Comparison of ENCODE assay signal across 10 mouse cellular contexts in genomic region chr15:78327753-78328341, GRCm38 (mm10). TPM values are rescaled to one million over a fixed set of nuclear protein-coding genes. Genes with fewer than 3 reads are reported as not detected.
DNase-seq lines count a peak whose midpoint lies in the region; ATAC-seq and TF ChIP-seq lines count a peak whose summit lies in the region.
"Not testable (repeated sequence)": the region's sequence is repeated elsewhere in the genome, so short reads cannot be mapped to it uniquely, and the experiment has no call there.
"Had no signal": no experiment of that assay in that cellular context is flagged by ENCODE, and none has a peak within 500 bp of the region (broad histone marks: within the 10 kb centered on the region; RNA-seq: fewer than 3 reads in every experiment).

No protein-coding gene starts in this region.

- 59% methylated on average over 6 of the region's 6 CpGs for whole genome bisulfite sequencing in bone marrow, adult 2 months
- WGBS in liver, embryonic 12.5 days (ENCODE audit: insufficient replicate concordance): 58% methylated on average over 6 of the region's 6 CpGs
- WGBS in liver, embryonic 15.5 days (ENCODE audit: insufficient replicate concordance): 56% methylated on average over 6 of the region's 6 CpGs
- 78% methylated on average over 6 of the region's 6 CpGs for WGBS in macrophage (ENCODE audit: missing documents)
- WGBS in spleen, adult 2 months: 73% methylated on average over 6 of the region's 6 CpGs

- not testable (repeated sequence) for DNase-seq in CH12.LX (ENCODE audit: extremely low read depth); G1E (ENCODE audit: low spot score); spleen, adult 2 months (ENCODE audit: low read depth in 1 of 2, low spot score in 2 of 2)

- in situ Hi-C loops in CH12.LX (cut with MboI; ENCODE audit: low pct_ligation_motif_present, low pct_unique_long_range_greater_than_20kb, low sequenced_read_pairs): loop anchor here (10.0 kb wide), 1 partner anchor 353 kb away; the partner anchor contains the start of gene Eif3d

- H3K4me1 ChIP-seq in CH12.LX (ENCODE audit: control insufficient read depth in 1 of 2, insufficient read depth in 2 of 2) (peaks cover 23 to 51% of the 10 kb centered on the region in 2 experiments), G1E (ENCODE audit: insufficient read depth, low read depth, low read length) (peaks cover 81% of the 10 kb centered on the region)
- H3K4me1 ChIP-seq in bone marrow, adult 2 months (ENCODE audit: control insufficient read depth, insufficient read depth, low read length); brown adipose tissue, adult 24 weeks (ENCODE audit: control insufficient read depth, insufficient read depth, insufficient read length, low read length): not testable (repeated sequence)
- peaks cover 25% of the 10 kb centered on the region for H3K4me1 ChIP-seq in liver, embryonic 12.5 days
- H3K4me1 ChIP-seq in liver, embryonic 15.5 days (replicated peaks): peaks cover 13% of the 10 kb centered on the region; the same call in 1 of the 2 replicates
- peaks cover 16% of the 10 kb centered on the region; the same call in 1 of the 2 replicates for H3K4me1 ChIP-seq in spleen, adult 2 months (ENCODE audit: control insufficient read depth, insufficient read depth, insufficient read length)

- H3K79me2 ChIP-seq in CH12.LX (replicated peaks; ENCODE audit: control insufficient read depth, extremely low read depth, insufficient read depth, poor library complexity, severe bottlenecking) (peaks cover 64% of the 10 kb centered on the region), macrophage (ENCODE audit: inconsistent target) (peaks cover 71% of the 10 kb centered on the region)

- peak overlapping the region; percentile 100 for H3K9ac ChIP-seq in CH12.LX (ENCODE audit: insufficient read depth, low read depth)
- not testable (repeated sequence) for H3K9ac ChIP-seq in liver, embryonic 12.5 days; liver, embryonic 15.5 days

- H3K4me3 ChIP-seq in CH12.LX (replicated peaks in 1 of 3; ENCODE audit: low read depth in 2 of 3, low read length in 2 of 3, poor library complexity in 1 of 3) (peak overlapping the region; percentile 45 to 99 (median 80)), G1E (ENCODE audit: low read depth, low read length) (peak overlapping the region; percentile 64), macrophage (ENCODE audit: inconsistent target) (peak overlapping the region; percentile 85; the same call in 1 of the 2 replicates)
- peak overlapping the region; percentile 31 for H3K4me3 ChIP-seq in bone marrow, adult 2 months (replicated peaks; ENCODE audit: control insufficient read depth, low read depth, low read length)
- peak overlapping the region; percentile 21 for H3K4me3 ChIP-seq in brown adipose tissue, adult 24 weeks (ENCODE audit: insufficient read depth, low read depth, low read length)
- H3K4me3 ChIP-seq in liver, embryonic 12.5 days: 0 out of 2 replicates have a peak overlapping the region, but pooled peaks have one; percentile 1
- H3K4me3 ChIP-seq in liver, embryonic 15.5 days (replicated peaks): peak overlapping the region; percentile 42; the same call in 1 of the 2 replicates
- not testable (repeated sequence) for H3K4me3 ChIP-seq in spleen, adult 2 months (ENCODE audit: extremely low read depth, insufficient read depth, insufficient read length)

- H3K4me2 ChIP-seq in CH12.LX (ENCODE audit: insufficient read depth, low read depth, poor library complexity, severe bottlenecking): peak overlapping the region; percentile 98
- not testable (repeated sequence) for H3K4me2 ChIP-seq in liver, embryonic 12.5 days
- H3K4me2 ChIP-seq in liver, embryonic 15.5 days: peak overlapping the region; percentile 35

- H3K36me3 ChIP-seq in CH12.LX (replicated peaks in 1 of 2; ENCODE audit: control insufficient read depth in 1 of 2, insufficient read depth in 1 of 2, low read length in 1 of 2): peaks cover 11 to 33% of the 10 kb centered on the region in 2 experiments
- H3K36me3 ChIP-seq in G1E (replicated peaks): peaks cover 29% of the 10 kb centered on the region
- not testable (repeated sequence) for H3K36me3 ChIP-seq in liver, embryonic 12.5 days; liver, embryonic 15.5 days (replicated peaks); macrophage (ENCODE audit: inconsistent target); spleen, adult 2 months (ENCODE audit: control insufficient read depth, insufficient read depth, low read length)

- dilution Hi-C loops in CH12.LX (cut with MboI; ENCODE audit: extremely low pct_ligation_motif_present, extremely low pct_unique_long_range_greater_than_20kb, low sequenced_read_pairs): not testable (repeated sequence)

- not testable (repeated sequence) for H3K27me3 ChIP-seq in CH12.LX (replicated peaks); G1E (ENCODE audit: insufficient read depth, low read length); liver, embryonic 12.5 days (replicated peaks); liver, embryonic 15.5 days; spleen, adult 2 months (ENCODE audit: control insufficient read depth, insufficient read depth, low read length)

- not testable (repeated sequence) for H3K9me3 ChIP-seq in CH12.LX (replicated peaks; ENCODE audit: low read length); G1E (replicated peaks); liver, embryonic 12.5 days (replicated peaks); liver, embryonic 15.5 days (replicated peaks)

- H3K27ac ChIP-seq in CH12.LX (ENCODE audit: insufficient read depth, low read depth): peak overlapping the region; percentile 91
- not testable (repeated sequence) for H3K27ac ChIP-seq in bone marrow, adult 2 months (ENCODE audit: control insufficient read depth, insufficient read depth, low read depth, low read length, poor library complexity); liver, embryonic 12.5 days; liver, embryonic 15.5 days (replicated peaks); macrophage
- peak overlapping the region; percentile 15; the same call in 1 of the 2 replicates for H3K27ac ChIP-seq in brown adipose tissue, adult 24 weeks (replicated peaks; ENCODE audit: low read depth, low read length)
- 0 out of 2 replicates have a peak overlapping the region, but pooled peaks have one; percentile 14 for H3K27ac ChIP-seq in spleen, adult 2 months (ENCODE audit: insufficient read depth, low read length)

- not testable (repeated sequence) for TF ChIP-seq EP300 in CH12.LX (IDR thresholded peaks at IDR 0.05; ENCODE audit: low read length)

- peak; percentile 34; the same call in 1 of the 2 replicates for TF ChIP-seq POLR2A in CH12.LX (IDR thresholded peaks at IDR 0.05; ENCODE audit: low read depth, low read length)
- TF ChIP-seq POLR2A in bone marrow, adult 2 months (IDR thresholded peaks at IDR 0.05; ENCODE audit: borderline replicate concordance, control insufficient read depth, low read depth, low read length); spleen, adult 2 months (IDR thresholded peaks at IDR 0.05; ENCODE audit: low read depth, low read length): not testable (repeated sequence)

- not testable (repeated sequence) for ATAC-seq in G1E (ENCODE audit: extremely low read depth, insufficient number of reproducible peaks, low FRiP score, poor library complexity, severe bottlenecking); liver, embryonic 12.5 days; liver, embryonic 15.5 days (ENCODE audit: insufficient read depth)

- not testable (repeated sequence) for TF ChIP-seq RAD21 in CH12.LX (IDR thresholded peaks at IDR 0.05; ENCODE audit: low read depth, low read length)

- not testable (repeated sequence) for TF ChIP-seq CTCF in CH12.LX (conservative IDR thresholded peaks at IDR 0.05 in 1 of 2, IDR thresholded peaks at IDR 0.05 in 1 of 2; ENCODE audit: low read depth in 2 of 2, low read length in 2 of 2); G1E (IDR thresholded peaks at IDR 0.05; ENCODE audit: low read depth, low read length); bone marrow, adult 2 months (IDR thresholded peaks at IDR 0.05; ENCODE audit: control insufficient read depth, insufficient read depth, low read length); spleen, adult 2 months (IDR thresholded peaks at IDR 0.05; ENCODE audit: extremely low read depth, insufficient read depth, insufficient read length, insufficient replicate concordance)

RNA-seq across cellular contexts. Expression of gene Csf2rb, which starts 2.3 kb away (rescaled TPM):
- total RNA-seq in CH12.LX (2012; rRNA removed) (146 and 179 TPM in 2 replicates), CH12.LX (2014; rRNA removed) (124 and 134 TPM in 2 replicates), G1E (2014; fragmentation: Nextera tagmentation) (219 and 232 TPM in 2 replicates), G1E (2017) (155 and 178 TPM in 2 replicates)
- polyA plus RNA-seq in CH12.LX (2012; ENCODE audit: insufficient read length, low read depth) (222 and 269 TPM in 2 replicates), G1E (2012) (67.0 and 145 TPM in 2 replicates), macrophage (2018) (65.3 to 406 TPM (median 143 TPM) in 3 replicates)
- polyA plus RNA-seq in bone marrow, adult 2 months (2011; ENCODE audit: insufficient read depth, insufficient read length, low replicate concordance, missing spikeins): 7.9 and 28.6 TPM in 2 replicates
- polyA plus RNA-seq in brown adipose tissue, adult 24 weeks (2012; ENCODE audit: insufficient read depth, insufficient read length, missing spikeins): 3.1 and 4.1 TPM in 2 replicates
- 3.6 and 3.9 TPM in 2 replicates for polyA plus RNA-seq in liver, embryonic 12.5 days (2016; fragmentation: Nextera tagmentation; extraction: Ambion mirVana)
- 7.2 and 7.4 TPM in 2 replicates for polyA plus RNA-seq in liver, embryonic 15.5 days (2015; fragmentation: Nextera tagmentation; extraction: Ambion mirVana)
- total RNA-seq in macrophage (2018; cell fraction: chromatin; rRNA removed): 100 to 1,000 TPM in 25 of 26 experiments, 10 to 100 TPM in 1; 98.3 to 501 (median 237) TPM
- 100 to 1,000 TPM in 24 of 26 experiments, 10 to 100 TPM in 2; 82.9 to 277 (median 147) TPM for total RNA-seq in macrophage (2018; cell fraction: cytosol; rRNA removed)
- total RNA-seq in macrophage (2018; cell fraction: nucleus; rRNA removed): 100 to 1,000 TPM; 137 to 557 (median 211) TPM
- polyA plus RNA-seq in spleen, adult 2 months (2012; rRNA removed): 39.5 and 44.9 TPM in 2 replicates

RNA-seq across cellular contexts. Expression of gene Csf2rb2, which starts 22.3 kb away (rescaled TPM):
- total RNA-seq in CH12.LX (2012; rRNA removed) (15.6 and 21.6 TPM in 2 replicates), CH12.LX (2014; rRNA removed) (9.9 and 14.8 TPM in 2 replicates), G1E (2014; fragmentation: Nextera tagmentation) (41.4 and 46.8 TPM in 2 replicates), G1E (2017) (41.9 and 42.1 TPM in 2 replicates)
- polyA plus RNA-seq in CH12.LX (2012; ENCODE audit: insufficient read length, low read depth) (56.5 and 56.6 TPM in 2 replicates), G1E (2012) (15.4 and 17.3 TPM in 2 replicates), macrophage (2018) (77.0 to 225 TPM (median 156 TPM) in 3 replicates)
- 1.6 and 5.3 TPM in 2 replicates for polyA plus RNA-seq in bone marrow, adult 2 months (2011; ENCODE audit: insufficient read depth, insufficient read length, low replicate concordance, missing spikeins)
- 0.67 and 2.0 TPM in 2 replicates for polyA plus RNA-seq in brown adipose tissue, adult 24 weeks (2012; ENCODE audit: insufficient read depth, insufficient read length, missing spikeins)
- 0.79 and 1.0 TPM in 2 replicates for polyA plus RNA-seq in liver, embryonic 12.5 days (2016; fragmentation: Nextera tagmentation; extraction: Ambion mirVana)
- polyA plus RNA-seq in liver, embryonic 15.5 days (2015; fragmentation: Nextera tagmentation; extraction: Ambion mirVana): 1.4 and 1.5 TPM in 2 replicates
- 100 to 1,000 TPM in 24 of 26 experiments, 10 to 100 TPM in 2; 93.7 to 377 (median 188) TPM for total RNA-seq in macrophage (2018; cell fraction: chromatin; rRNA removed)
- 100 to 1,000 TPM in 23 of 26 experiments, 10 to 100 TPM in 3; 89.9 to 261 (median 155) TPM for total RNA-seq in macrophage (2018; cell fraction: cytosol; rRNA removed)
- total RNA-seq in macrophage (2018; cell fraction: nucleus; rRNA removed): 100 to 1,000 TPM; 161 to 367 (median 204) TPM
- polyA plus RNA-seq in spleen, adult 2 months (2012; rRNA removed): 14.4 and 16.4 TPM in 2 replicates
- polyA plus RNA-seq: activated CD4-positive, CD25-positive, alpha-beta regulatory T cell, adult 4 months; forebrain, embryonic 14.5 days had no signal
